Mouse (Mus musculus): ENCODE measurements around the gene Atp13a3. TPM values are rescaled to one million over a fixed set of nuclear protein-coding genes. Genes with fewer than 3 reads are reported as not detected.

Gene Atp13a3
- polyA plus RNA-seq (2012; rRNA removed), result 16.1 and 17.8 TPM in 2 replicates

GRCm38 (mm10) chr16:30405925-30406670 lies at the start of gene Atp13a3:
TSS of gene Atp13a3 (minus strand) at chr16:30405975.

GRCm38 (mm10) chr16:30310647-30311046 lies 95.1 kb downstream of the Atp13a3 start, which contains the start of gene Gp5:
TSS of gene Gp5 (minus strand) at chr16:30310779.

DNA sequence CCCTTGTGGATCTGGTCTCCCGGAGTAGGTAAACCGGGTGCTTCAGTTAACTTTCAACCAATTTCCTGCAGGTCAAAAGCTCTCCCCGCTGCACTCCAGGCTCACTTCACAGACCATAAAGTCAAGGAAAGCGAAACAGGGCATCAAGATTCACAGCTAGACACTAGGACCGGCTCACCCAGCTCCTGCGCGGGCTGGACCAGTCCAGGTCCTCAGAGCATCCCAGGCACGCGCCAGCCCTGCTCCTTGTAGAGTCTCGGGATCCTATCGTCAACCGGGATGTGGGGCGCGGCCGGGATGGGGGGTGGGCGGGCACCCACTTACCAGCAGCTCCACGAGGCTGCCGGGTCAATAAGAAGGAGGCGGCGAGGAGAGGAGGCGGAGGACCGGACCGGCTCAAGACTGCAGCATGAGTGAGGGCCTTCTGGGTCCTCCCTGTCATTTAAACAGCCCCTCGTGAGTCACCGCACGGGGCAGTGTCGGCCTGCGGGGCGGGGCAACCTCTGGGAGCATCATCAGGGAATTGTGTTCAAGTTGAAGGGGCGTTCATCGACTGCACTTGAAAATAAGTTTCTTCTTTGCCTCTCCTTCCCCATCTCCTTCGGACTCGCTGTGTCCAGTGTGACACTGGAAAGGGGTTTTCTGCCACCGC lies 122.8 kb downstream of the Atp13a3 start, which contains the start of gene Lrrc15:
Gene Lrrc15 (minus strand): TSS at position 413 of the 652 bp plus-strand sequence.

DNA sequence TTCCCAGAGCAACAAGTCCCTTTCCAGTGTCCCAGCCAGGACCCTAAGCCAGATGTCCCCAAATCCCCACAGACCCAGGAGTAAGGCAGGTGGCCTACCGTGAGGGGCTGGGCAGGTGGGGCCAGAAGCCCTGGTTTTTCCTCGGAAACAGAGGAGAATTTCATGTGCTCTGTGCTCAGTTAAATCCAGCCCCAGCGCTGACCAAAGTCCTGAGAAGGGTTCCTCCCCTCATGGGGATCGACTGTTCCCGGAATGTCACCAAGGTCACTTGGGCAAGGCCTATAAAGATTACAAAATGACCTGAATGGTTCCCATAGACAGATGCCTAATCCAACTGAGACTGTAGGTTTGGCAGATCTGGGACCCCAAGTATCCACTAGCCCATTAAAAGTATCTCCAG lies 138.4 kb downstream of the Atp13a3 start, which contains the start of gene Cpn2:
Gene Cpn2 (minus strand): TSS at position 141 of the 400 bp plus-strand sequence.

Other genes starting within 250 kb of the Atp13a3 start
- 24.1 and 28.0 TPM in 2 replicates for gene Cpn2, start 138.5 kb downstream of the Atp13a3 start, polyA plus RNA-seq (2012; rRNA removed)
- 0.04 and 0.05 TPM in 2 replicates for gene Lrrc15, start 122.7 kb downstream of the Atp13a3 start, polyA plus RNA-seq (2012; rRNA removed)
- 6.4 and 8.0 TPM in 2 replicates for gene Gp5, start 95.2 kb downstream of the Atp13a3 start, polyA plus RNA-seq (2012; rRNA removed)
- 1.4 and 1.6 TPM in 2 replicates for gene Tmem44, start 144.9 kb upstream of the Atp13a3 start, polyA plus RNA-seq (2012; rRNA removed)
- 10.1 and 11.9 TPM in 2 replicates for gene Lsg1, start 181.6 kb upstream of the Atp13a3 start, polyA plus RNA-seq (2012; rRNA removed)
- gene Fam43a, start 193.7 kb upstream of the Atp13a3 start, polyA plus RNA-seq (2012; rRNA removed), result 5.4 TPM in 2 replicates